ENCODE assay signal across 22 mouse cellular contexts in the genomic region with DNA sequence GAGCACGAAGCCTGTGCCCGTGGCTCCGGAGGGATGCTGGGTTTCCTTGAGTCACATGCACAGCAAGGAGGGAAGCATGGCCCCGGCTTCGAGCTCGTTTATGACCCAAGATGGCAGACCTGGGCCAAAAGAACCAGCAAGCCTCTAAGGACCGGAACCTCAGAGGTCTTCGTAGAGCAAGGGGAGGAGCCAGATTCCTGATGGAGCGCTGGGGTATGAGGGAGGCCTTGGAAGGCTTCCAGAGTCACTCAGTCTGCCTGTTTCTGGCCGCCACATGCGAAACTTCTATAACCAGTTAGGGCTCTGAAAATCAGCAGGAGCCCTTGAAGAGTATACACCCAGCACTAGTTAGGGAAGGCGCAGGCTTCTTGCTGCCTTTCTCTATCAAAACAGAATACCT. TPM values are rescaled to one million over a fixed set of nuclear protein-coding genes. Genes with fewer than 3 reads are reported as not detected.
A peak's percentile ranks its signal among the peaks of the same experiment; 100 is the strongest.
DNase-seq lines count a peak whose midpoint lies in the region; ATAC-seq and TF ChIP-seq lines count a peak whose summit lies in the region.
"Had no signal": no experiment of that assay in that cellular context is flagged by ENCODE, and none has a peak within 500 bp of the region (broad histone marks: within the 10 kb centered on the region; RNA-seq: fewer than 3 reads in every experiment).

No protein-coding gene starts in this region.

- H3K4me3 ChIP-seq in heart, embryonic 13.5 days: peak overlapping the region; percentile 28
- no peak overlapping the region for H3K4me3 ChIP-seq in lung, embryonic 14.5 days (ENCODE audit: low read depth, low read length)
- H3K4me3 ChIP-seq in limb, embryonic 13.5 days: no peak overlapping the region
- peak overlapping the region; percentile 32 for H3K4me3 ChIP-seq in testis, adult 2 months (ENCODE audit: control insufficient read depth, low read depth, low read length)
- H3K4me3 ChIP-seq: embryonic facial prominence, embryonic 15.5 days; kidney, embryonic 15.5 days; midbrain, embryonic 10.5 days had no signal

- DNase-seq in heart, postnatal 25 days (ENCODE audit: low spot score): no peak
- peak; percentile 31 for DNase-seq in lung, embryonic 14.5 days
- no peak for DNase-seq in lung, adult 18-20 months
- DNase-seq in cerebellum, adult 9-11 months: no peak
- no peak for DNase-seq in embryo, embryonic 10.5 days (ENCODE audit: low spot score)
- DNase-seq: adrenal gland, postnatal 10 days; cerebellum, adult 18-20 months; cerebellum, postnatal 25 days; lung, postnatal 10 days; right cerebral cortex, postnatal 25 days; spleen, adult 18-20 months; thymus, postnatal 25 days had no signal

- no peaks in the 10 kb centered on the region for H3K27me3 ChIP-seq in heart, embryonic 13.5 days (replicated peaks)
- no peaks in the 10 kb centered on the region for H3K27me3 ChIP-seq in lung, embryonic 14.5 days (ENCODE audit: insufficient read depth, low read length)
- 0 out of 2 replicates have a peak, but pooled peaks cover 2% of the 10 kb centered on the region for H3K27me3 ChIP-seq in limb, embryonic 13.5 days
- H3K27me3 ChIP-seq in testis, adult 2 months (ENCODE audit: control insufficient read depth, insufficient read depth, low read length): no peaks in the 10 kb centered on the region
- H3K27me3 ChIP-seq: embryonic facial prominence, embryonic 15.5 days; kidney, embryonic 15.5 days had no signal

- H3K27ac ChIP-seq in heart, embryonic 13.5 days (replicated peaks): peak overlapping the region; percentile 63
- no peak overlapping the region for H3K27ac ChIP-seq in lung, embryonic 14.5 days (ENCODE audit: low read depth)
- H3K27ac ChIP-seq in limb, embryonic 13.5 days: no peak overlapping the region; the same call in 1 of the 2 replicates
- no peak overlapping the region for H3K27ac ChIP-seq in testis, adult 2 months (ENCODE audit: control insufficient read depth, insufficient read depth, low read depth, low read length)
- H3K27ac ChIP-seq: embryonic facial prominence, embryonic 15.5 days; hindbrain, embryonic 14.5 days; kidney, embryonic 15.5 days; midbrain, embryonic 10.5 days had no signal

- peaks cover 17% of the 10 kb centered on the region for H3K4me1 ChIP-seq in heart, embryonic 13.5 days
- peaks cover 4% of the 10 kb centered on the region; the same call in 1 of the 2 replicates for H3K4me1 ChIP-seq in lung, embryonic 14.5 days (ENCODE audit: insufficient read depth)
- peaks cover 17% of the 10 kb centered on the region for H3K4me1 ChIP-seq in limb, embryonic 13.5 days
- no peaks in the 10 kb centered on the region for H3K4me1 ChIP-seq in testis, adult 2 months (ENCODE audit: control insufficient read depth, insufficient read depth, low read length)
- H3K4me1 ChIP-seq: embryonic facial prominence, embryonic 15.5 days; midbrain, embryonic 10.5 days had no signal

- 52% methylated on average over 12 of the region's 12 CpGs for WGBS in heart, embryonic 13.5 days
- 82% methylated on average over 12 of the region's 12 CpGs for WGBS in lung, embryonic 14.5 days
- WGBS in limb, embryonic 13.5 days: 60% methylated on average over 12 of the region's 12 CpGs

- peak overlapping the region; percentile 64 for H3K4me2 ChIP-seq in heart, embryonic 13.5 days
- H3K4me2 ChIP-seq in lung, embryonic 14.5 days: no peak overlapping the region
- H3K4me2 ChIP-seq in limb, embryonic 13.5 days (replicated peaks): peak overlapping the region; percentile 45
- H3K4me2 ChIP-seq: embryonic facial prominence, embryonic 15.5 days; hindbrain, embryonic 14.5 days; kidney, embryonic 15.5 days had no signal

- no peak for TF ChIP-seq POLR2A in testis, adult 2 months (IDR thresholded peaks at IDR 0.05; ENCODE audit: control insufficient read depth, low read depth, low read length)

- H3K9me3 ChIP-seq in heart, embryonic 13.5 days: no peaks in the 10 kb centered on the region
- H3K9me3 ChIP-seq in lung, embryonic 14.5 days (ENCODE audit: low read depth, low read length): no peaks in the 10 kb centered on the region
- H3K9me3 ChIP-seq in limb, embryonic 13.5 days: no peaks in the 10 kb centered on the region
- H3K9me3 ChIP-seq: embryonic facial prominence, embryonic 15.5 days; kidney, embryonic 15.5 days; midbrain, embryonic 10.5 days had no signal

- peak overlapping the region; percentile 50 for H3K9ac ChIP-seq in heart, embryonic 13.5 days
- H3K9ac ChIP-seq in lung, embryonic 14.5 days: no peak overlapping the region
- H3K9ac ChIP-seq in limb, embryonic 13.5 days: no peak overlapping the region
- H3K9ac ChIP-seq: embryonic facial prominence, embryonic 15.5 days; hindbrain, embryonic 14.5 days; kidney, embryonic 15.5 days had no signal

- no peaks in the 10 kb centered on the region for H3K36me3 ChIP-seq in heart, embryonic 13.5 days
- H3K36me3 ChIP-seq in lung, embryonic 14.5 days (ENCODE audit: insufficient read depth): no peaks in the 10 kb centered on the region
- no peaks in the 10 kb centered on the region for H3K36me3 ChIP-seq in limb, embryonic 13.5 days
- no peaks in the 10 kb centered on the region for H3K36me3 ChIP-seq in testis, adult 2 months (ENCODE audit: control insufficient read depth, insufficient read depth, low read length)
- H3K36me3 ChIP-seq: embryonic facial prominence, embryonic 15.5 days; kidney, embryonic 15.5 days; midbrain, embryonic 10.5 days had no signal

- no peak for TF ChIP-seq CTCF in lung, embryonic 14.5 days (IDR thresholded peaks at IDR 0.05; ENCODE audit: low read depth)
- TF ChIP-seq CTCF in testis, adult 2 months (IDR thresholded peaks at IDR 0.05; ENCODE audit: control insufficient read depth, insufficient read depth, insufficient replicate concordance, low read depth, low read length): no peak

- no peak for ATAC-seq in heart, embryonic 13.5 days (ENCODE audit: extremely low read depth, insufficient number of reproducible peaks, low FRiP score, low TSS enrichment)
- ATAC-seq in lung, embryonic 14.5 days (ENCODE audit: insufficient read depth): no peak
- ATAC-seq in limb, embryonic 13.5 days (ENCODE audit: low FRiP score, low read depth): 0 out of 2 replicates have a peak, but pooled peaks have one; percentile 12
- ATAC-seq: forebrain, embryonic 14.5 days; inflammation-experienced regulatory T-cells, adult 6 months had no signal

- intact Hi-C loops in heart, postnatal 25 days (cut with DNase I): loop anchor here (5.0 kb wide), 1 partner anchor 993 kb away; no protein-coding TSS in a partner anchor

RNA-seq across cellular contexts. Expression of a gene that starts 32.8 kb away (rescaled TPM):
- 72.2 and 81.4 TPM in 2 replicates for polyA plus RNA-seq in heart, embryonic 13.5 days (2015; fragmentation: Nextera tagmentation; extraction: Ambion mirVana)
- 100 to 1,000 TPM; 134 to 142 TPM for total RNA-seq in heart, postnatal 25 days (2021)
- polyA plus RNA-seq in lung, embryonic 14.5 days (2014; fragmentation: Nextera tagmentation; extraction: Ambion mirVana): 1.0 and 4.1 TPM in 2 replicates
- 0.86 and 0.88 TPM in 2 replicates for polyA plus RNA-seq in limb, embryonic 13.5 days (2015; fragmentation: Nextera tagmentation; extraction: Ambion mirVana)
- 1.6 and 2.4 TPM in 2 replicates for polyA plus RNA-seq in testis, adult 2 months (2012; rRNA removed)
- total RNA-seq: liver, adult 2 months had no signal
- polyA plus RNA-seq: liver, adult 2 months had no signal

Comparison
In these comparisons a context has a peak if more than half of its experiments do, and no peak if none do; other contexts are left out.
1. H3K4me3 ChIP-seq: peak in heart, embryonic 13.5 days (single experiment) and testis, adult 2 months (single experiment); none in lung, embryonic 14.5 days (single experiment) and limb, embryonic 13.5 days (single experiment).
2. RNA of a gene that starts 32.8 kb away (polyA plus RNA-seq): 72.2 to 81.4 TPM in heart, embryonic 13.5 days; 1.6 to 2.4 TPM in testis, adult 2 months, 1.0 to 4.1 TPM in lung, embryonic 14.5 days and 0.86 to 0.88 TPM in limb, embryonic 13.5 days; every median in the first group is over 10 times any median in the second.